Mouse (Mus musculus) neutrophil, adult 5-6 weeks (primary cell): ENCODE results near the gene Naa38. TPM values are rescaled to one million over a fixed set of nuclear protein-coding genes. Genes with fewer than 3 reads are reported as not detected.
"Not testable (repeated sequence)": the region's sequence is repeated elsewhere in the genome, so short reads cannot be mapped to it uniquely, and the experiment has no call there.

Experiments used
- ATAC-seq: fragments of 151-379, 151-347 bp; 2 replicates; pipeline ENCODE4 v1.8.0; 2017; ENCODE audit warnings: mild to moderate bottlenecking, moderate TSS enrichment; ENCODE audit not compliant: insufficient number of reproducible peaks, poor library complexity, low FRiP score, severe bottlenecking; ENCODE audit errors: extremely low read depth
- total RNA-seq: library from RNA; stranded (forward); fragments of 200-1000 nt; gene quantifications from 2 replicates; pipeline ENCODE4 v1.2.3, GENCODE M21; 2017

Gene Naa38
- total RNA-seq, 1 experiment from 2014 or later: 39.9 TPM

- ATAC-seq: no peak
Observed at GRCm38 (mm10) chr11:69372056-69372779, 23.1 kb upstream of the Naa38 start.

GRCm38 (mm10) chr11:69372780-69373170 lies 22.5 kb upstream of the Naa38 start:
- no peak for ATAC-seq

GRCm38 (mm10) chr11:69373223-69373965 lies 21.9 kb upstream of the Naa38 start:
- no peak for ATAC-seq

- ATAC-seq: no peak
Observed at GRCm38 (mm10) chr11:69375646-69376045, 19.6 kb upstream of the Naa38 start.

GRCm38 (mm10) chr11:69377766-69378165 lies 17.5 kb upstream of the Naa38 start:
- ATAC-seq: no peak

GRCm38 (mm10) chr11:69379600-69379999 lies 15.7 kb upstream of the Naa38 start:
- ATAC-seq: no peak

GRCm38 (mm10) chr11:69381356-69381755 lies 13.9 kb upstream of the Naa38 start:
- ATAC-seq: no peak

GRCm38 (mm10) chr11:69382478-69383105 lies 12.7 kb upstream of the Naa38 start:
- no peak for ATAC-seq

- ATAC-seq: no peak
Observed at GRCm38 (mm10) chr11:69384979-69385378, 10.3 kb upstream of the Naa38 start.

GRCm38 (mm10) chr11:69386758-69387157 lies 8.5 kb upstream of the Naa38 start:
- no peak for ATAC-seq

GRCm38 (mm10) chr11:69388680-69389079 lies 6.6 kb upstream of the Naa38 start:
- no peak for ATAC-seq

GRCm38 (mm10) chr11:69389531-69390399 lies 5.5 kb upstream of the Naa38 start:
- no peak for ATAC-seq

GRCm38 (mm10) chr11:69390400-69391034 lies 4.8 kb upstream of the Naa38 start:
- peak; percentile 50; the same call in 1 of the 2 replicates for ATAC-seq

- not testable (repeated sequence) for ATAC-seq
Observed at GRCm38 (mm10) chr11:69394591-69395167, 608 bp upstream of the Naa38 start.

- peak; percentile 77 for ATAC-seq
Observed at GRCm38 (mm10) chr11:69395634-69396373, 517 bp downstream of the Naa38 start.

GRCm38 (mm10) chr11:69396772-69397171 lies 1.5 kb downstream of the Naa38 start:
- ATAC-seq: no peak

- no peak for ATAC-seq
Observed at GRCm38 (mm10) chr11:69397581-69398057, 2.3 kb downstream of the Naa38 start.
